Mouse (Mus musculus) lung, embryonic 14.5 days (tissue): Measurements from ENCODE around the gene Exoc7. TPM values are rescaled to one million over a fixed set of nuclear protein-coding genes. Genes with fewer than 3 reads are reported as not detected.

Source experiments
- ATAC-seq: fragments of 200-750 bp; cut with Nextera tagmentation; 2 replicates; pipeline ENCODE4 v1.8.0; 2017; ENCODE audit warnings: mild to moderate bottlenecking, moderate TSS enrichment, moderate library complexity; ENCODE audit not compliant: insufficient read depth
- DNase-seq: peaks from one replicate; pipeline ENCODE4 v3.0.0-alpha.2; 2015
- H3K27ac ChIP-seq: fragments of 300-500 bp; sonication (generic); 2 replicates; pipeline ENCODE4 v1.5.1; 2014; ENCODE audit warnings: low read depth, mild to moderate bottlenecking, moderate library complexity
- H3K27me3 ChIP-seq: fragments of 300-500 bp; sonication (generic); 2 replicates; pipeline ENCODE4 v1.6.1; 2014; ENCODE audit warnings: low read length, control low read depth; ENCODE audit not compliant: insufficient read depth
- H3K36me3 ChIP-seq: fragments of 300-500 bp; sonication (generic); 2 replicates; pipeline ENCODE4 v1.6.1; 2014; ENCODE audit warnings: control low read depth; ENCODE audit not compliant: insufficient read depth
- H3K4me1 ChIP-seq: fragments of 300-500 bp; sonication (generic); 2 replicates; pipeline ENCODE4 v1.6.1; 2014; ENCODE audit warnings: antibody characterized with exemption, control low read depth; ENCODE audit not compliant: insufficient read depth
- H3K4me2 ChIP-seq: fragments of 300-500 bp; sonication (generic); 2 replicates; pipeline ENCODE4 v1.6.1; 2014; ENCODE audit warnings: mild to moderate bottlenecking
- H3K4me3 ChIP-seq: fragments of 300-500 bp; sonication (generic); 2 replicates; pipeline ENCODE4 v1.5.1; 2014; ENCODE audit warnings: low read depth, low read length
- H3K9ac ChIP-seq: fragments of 300-500 bp; sonication (generic); 2 replicates; pipeline ENCODE4 v1.6.1; 2014
- H3K9me3 ChIP-seq: fragments of 300-500 bp; sonication (generic); 2 replicates; pipeline ENCODE4 v1.6.1; 2016; ENCODE audit warnings: low read depth, low read length, control low read depth
- CTCF ChIP-seq: IDR thresholded peaks from 2 replicates; pipeline ENCODE4 v1.5.1; 2016; ENCODE audit warnings: antibody characterized with exemption, low read depth
- WGBS: fragments of 180-500 bp; shearing (Covaris S2); extraction: QIAGEN DNeasy Blood & Tissue Kit; methylation state at CpG from one replicate; pipeline ENCODE4 v1.1.7; 2014; 5-methylcytosine and 5-hydroxymethylcytosine counted together
- polyA plus RNA-seq: library from polyadenylated mRNA; unstranded; fragments of >200 nt; fragmentation: Nextera tagmentation; extraction: Ambion mirVana; gene quantifications from 2 replicates; pipeline ENCODE4 v1.2.1, GENCODE M21; 2014

The Exoc7 gene
- polyA plus RNA-seq, 1 experiment from 2014 or later, result 63.7 TPM

DNA sequence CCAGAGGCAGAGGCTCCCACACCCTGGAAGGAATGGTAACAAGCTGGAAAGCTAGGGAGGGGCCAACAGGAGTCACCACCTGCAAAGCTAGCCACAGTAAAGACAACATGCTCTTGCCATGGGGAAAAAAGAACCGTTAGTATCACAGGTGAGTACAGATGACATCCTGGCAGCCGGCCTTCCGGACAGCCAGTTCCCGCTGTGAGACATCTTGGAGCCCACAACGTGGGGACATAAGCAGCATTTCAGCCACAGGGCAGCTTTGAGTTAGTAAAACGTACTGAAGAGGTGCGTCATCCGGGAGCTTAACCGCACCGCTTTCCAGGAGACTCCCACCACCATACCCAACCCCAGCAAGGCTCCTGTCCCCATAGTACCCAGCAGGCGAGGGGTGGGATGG is 8.8 kb downstream of the Exoc7 start:
- no peaks in the 10 kb centered on the region for H3K4me1 ChIP-seq
- 87% methylated on average over 11 of the region's 11 CpGs for WGBS
- no peak overlapping the region for H3K9ac ChIP-seq
- H3K9me3 ChIP-seq, result no peaks in the 10 kb centered on the region
- DNase-seq (no peak), ATAC-seq (no peak)
- no peak overlapping the region for H3K27ac ChIP-seq
- no peak for TF ChIP-seq CTCF
- no peaks in the 10 kb centered on the region for H3K27me3 ChIP-seq
- no peak overlapping the region for H3K4me2 ChIP-seq
- no peak overlapping the region for H3K4me3 ChIP-seq
- peaks cover 76% of the 10 kb centered on the region for H3K36me3 ChIP-seq

DNA sequence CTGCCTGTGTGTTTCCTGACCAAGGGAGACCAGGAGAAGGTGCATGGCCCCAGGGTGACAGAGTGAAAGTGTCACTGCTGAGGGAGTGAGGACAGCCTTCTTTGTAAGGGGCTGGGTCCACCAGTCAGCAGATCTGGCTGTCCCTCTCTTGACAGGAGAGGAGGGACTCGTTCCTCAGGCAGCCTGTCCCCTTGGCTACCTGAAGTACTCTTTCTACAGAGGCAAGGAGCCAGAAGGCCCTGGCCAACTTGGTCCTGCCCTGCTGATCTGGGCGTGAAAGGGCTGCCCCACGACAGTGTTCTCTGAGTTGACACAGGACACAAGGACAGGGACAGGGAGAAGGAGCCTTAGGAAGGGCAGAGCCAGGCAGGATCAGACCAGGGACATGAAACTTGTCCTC is 10.0 kb downstream of the Exoc7 start:
- no peak overlapping the region for H3K9ac ChIP-seq
- no peak for TF ChIP-seq CTCF
- ATAC-seq, result no peak
- DNase-seq, result no peak
- H3K27me3 ChIP-seq, result no peaks in the 10 kb centered on the region
- H3K4me3 ChIP-seq, result no peak overlapping the region
- no peak overlapping the region for H3K27ac ChIP-seq
- WGBS, result 67% methylated on average over 3 of the region's 3 CpGs
- H3K4me2 ChIP-seq, result no peak overlapping the region
- no peaks in the 10 kb centered on the region for H3K4me1 ChIP-seq
- no peaks in the 10 kb centered on the region for H3K9me3 ChIP-seq
- H3K36me3 ChIP-seq, result peaks cover 70% of the 10 kb centered on the region

DNA sequence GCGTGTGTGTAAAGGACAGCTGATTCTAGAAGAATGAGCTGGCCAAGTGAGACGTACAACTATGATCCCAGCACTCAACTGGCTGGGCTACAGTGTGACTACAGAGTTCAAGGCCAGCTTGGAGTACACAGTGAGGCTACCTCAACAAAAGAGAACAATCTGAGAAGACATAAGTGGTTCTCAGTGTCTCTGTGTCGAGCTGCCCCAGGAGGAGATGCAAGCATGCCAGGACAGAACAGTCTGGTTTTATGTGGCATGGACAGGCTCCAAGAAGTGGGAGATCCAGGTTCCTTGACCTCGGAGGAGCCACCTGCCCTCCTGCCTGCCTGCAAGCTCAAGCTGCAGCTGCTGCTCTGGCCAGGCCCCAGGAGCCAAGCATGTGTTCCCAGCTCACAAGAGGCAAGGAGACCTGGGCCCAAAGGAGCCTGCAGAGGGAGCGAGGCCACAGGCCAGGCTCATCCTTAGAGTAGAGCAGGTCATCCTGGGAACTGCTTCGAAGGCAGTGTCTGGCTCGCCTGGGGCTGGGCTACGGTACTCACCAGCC is 10.8 kb downstream of the Exoc7 start:
- 83% methylated on average over 8 of the region's 8 CpGs for WGBS
- Histone ChIP-seq H3K4me2 (no peak overlapping the region), H3K27ac (no peak overlapping the region), H3K9ac (no peak overlapping the region), H3K9me3 (no peaks in the 10 kb centered on the region), H3K27me3 (no peaks in the 10 kb centered on the region), H3K4me3 (no peak overlapping the region), H3K4me1 (no peaks in the 10 kb centered on the region), H3K36me3 (peaks cover 74% of the 10 kb centered on the region)
- no peak for TF ChIP-seq CTCF
- ATAC-seq (no peak), DNase-seq (no peak)

DNA sequence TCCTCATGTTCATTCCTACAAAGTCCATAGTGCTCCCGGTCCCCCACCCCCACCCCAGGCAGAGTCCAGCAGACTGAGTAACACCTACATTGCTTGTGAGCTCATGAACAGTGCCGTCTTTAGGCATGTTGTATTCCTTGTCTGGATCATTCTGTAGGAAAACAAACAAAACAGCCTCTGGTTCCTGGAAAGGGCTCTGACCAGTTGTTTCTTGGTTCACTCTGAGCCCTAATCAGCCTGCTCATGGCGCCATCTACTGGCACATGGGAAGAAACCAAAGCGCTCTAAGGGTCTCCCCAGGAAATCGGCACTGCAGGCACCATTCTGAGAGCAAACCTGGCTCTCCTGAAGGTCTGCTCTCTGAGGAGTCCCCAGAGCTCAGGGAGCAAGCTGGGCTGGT is 12.7 kb downstream of the Exoc7 start:
- Histone ChIP-seq H3K36me3 (peaks cover 73% of the 10 kb centered on the region), H3K27me3 (no peaks in the 10 kb centered on the region), H3K4me3 (no peak overlapping the region), H3K9me3 (no peaks in the 10 kb centered on the region), H3K4me2 (no peak overlapping the region), H3K9ac (no peak overlapping the region), H3K27ac (no peak overlapping the region), H3K4me1 (no peaks in the 10 kb centered on the region)
- TF ChIP-seq CTCF, result peak; percentile 83
- peak; percentile 58; the same call in 1 of the 2 replicates for ATAC-seq
- 27% methylated on average over 5 of the region's 5 CpGs for WGBS
- peak; percentile 90 for DNase-seq

DNA sequence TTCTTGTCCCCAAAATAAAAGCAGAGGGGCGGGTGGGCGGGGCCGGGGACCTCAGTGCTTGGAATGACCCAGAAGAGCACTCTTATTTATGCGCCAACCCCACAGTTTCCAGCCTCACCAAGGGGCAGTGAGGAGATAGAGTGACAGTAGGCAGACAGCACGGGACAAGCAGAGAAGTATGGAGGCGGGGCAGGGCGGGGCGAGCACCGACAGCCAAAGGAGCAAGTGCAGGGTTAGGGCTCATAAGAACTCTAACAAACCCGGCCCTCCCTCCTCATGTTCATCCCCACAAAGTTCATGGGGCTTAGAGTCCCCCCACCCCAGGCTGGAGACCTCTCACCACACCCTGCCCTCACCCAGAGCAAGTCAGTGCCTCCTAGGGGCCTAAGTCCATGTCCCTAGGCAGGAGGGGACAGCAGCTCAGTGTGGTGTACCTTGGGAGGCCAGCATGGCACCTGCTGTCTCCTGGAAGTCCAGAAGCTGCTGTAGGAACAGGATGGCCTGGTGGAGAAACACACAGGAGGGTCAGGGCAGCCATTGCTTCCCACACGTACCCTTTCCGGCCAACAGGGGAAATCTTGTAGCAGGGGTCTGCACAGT is 13.4 kb downstream of the Exoc7 start:
- H3K4me1 ChIP-seq, result no peaks in the 10 kb centered on the region
- H3K27ac ChIP-seq, result no peak overlapping the region
- no peak for ATAC-seq
- WGBS, result 82% methylated on average over 12 of the region's 12 CpGs
- H3K4me3 ChIP-seq, result no peak overlapping the region
- no peak for TF ChIP-seq CTCF
- H3K4me2 ChIP-seq, result no peak overlapping the region
- DNase-seq, result no peak
- H3K27me3 ChIP-seq, result no peaks in the 10 kb centered on the region
- H3K9me3 ChIP-seq, result no peaks in the 10 kb centered on the region
- H3K36me3 ChIP-seq, result peaks cover 73% of the 10 kb centered on the region
- no peak overlapping the region for H3K9ac ChIP-seq

DNA sequence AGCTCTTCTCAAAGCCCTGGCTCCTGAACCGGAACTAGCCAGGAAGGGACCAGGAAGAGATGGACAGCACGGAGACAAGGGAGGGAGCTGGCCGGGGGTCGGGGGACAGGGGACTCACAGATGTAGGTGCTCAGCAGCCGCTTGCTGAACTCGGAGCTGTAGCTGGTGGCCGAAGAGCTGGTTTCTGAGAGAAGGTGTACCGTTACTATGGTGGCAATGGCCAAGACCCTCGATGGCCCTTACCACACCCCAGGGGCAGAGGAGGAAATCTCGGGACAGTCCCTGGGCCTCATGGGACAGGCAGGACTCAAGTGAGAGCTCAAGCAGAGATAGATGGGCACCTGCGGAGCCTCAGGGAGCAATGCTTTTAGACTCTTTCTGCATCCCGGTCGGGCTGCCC is 14.6 kb downstream of the Exoc7 start:
- Histone ChIP-seq H3K27ac (no peak overlapping the region), H3K4me2 (no peak overlapping the region), H3K36me3 (peaks cover 78% of the 10 kb centered on the region), H3K9ac (no peak overlapping the region), H3K27me3 (no peaks in the 10 kb centered on the region), H3K4me1 (no peaks in the 10 kb centered on the region), H3K9me3 (no peaks in the 10 kb centered on the region), H3K4me3 (no peak overlapping the region)
- 87% methylated on average over 13 of the region's 13 CpGs for WGBS
- ATAC-seq, result no peak
- no peak for DNase-seq
- no peak for TF ChIP-seq CTCF

DNA sequence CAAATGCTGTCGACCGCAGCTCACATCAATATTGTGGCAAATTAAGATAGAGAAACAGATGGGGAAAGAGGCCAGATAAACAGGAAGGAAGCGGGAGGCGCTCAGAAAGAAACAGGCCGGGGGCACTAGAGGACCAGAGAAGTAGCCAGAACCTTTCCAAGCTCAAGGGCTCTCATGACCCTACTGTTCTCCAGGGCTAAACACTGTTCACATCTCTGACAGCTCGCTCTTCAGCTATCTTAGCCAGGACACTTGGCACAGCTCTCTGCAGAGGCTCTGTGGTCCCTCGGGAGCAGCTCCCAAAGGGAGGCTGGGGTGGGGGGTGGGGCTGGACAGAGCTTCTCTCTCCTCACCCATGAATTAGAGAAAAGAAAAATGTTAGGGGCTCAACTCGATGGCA is 16.5 kb downstream of the Exoc7 start:
- ATAC-seq, result no peak
- H3K4me1 ChIP-seq, result no peaks in the 10 kb centered on the region
- H3K4me2 ChIP-seq, result no peak overlapping the region
- no peak overlapping the region for H3K4me3 ChIP-seq
- no peak for TF ChIP-seq CTCF
- no peaks in the 10 kb centered on the region for H3K9me3 ChIP-seq
- no peaks in the 10 kb centered on the region for H3K27me3 ChIP-seq
- peaks cover 65% of the 10 kb centered on the region for H3K36me3 ChIP-seq
- peak; percentile 26 for DNase-seq
- no peak overlapping the region for H3K27ac ChIP-seq
- H3K9ac ChIP-seq, result no peak overlapping the region
- WGBS, result 55% methylated on average over 8 of the region's 8 CpGs
